Mouse (Mus musculus) stomach, embryonic 14.5 days (tissue): ENCODE measurements at regions not wholly inside any gene's neighbourhood (a gene's known extent, or its start where the extent isn't known, plus 50 kb on each side); places are given as distances from the start of the nearest gene placed in this dataset.

Source experiments
- ATAC-seq: fragments of 200-750 bp; cut with Nextera tagmentation; 2 replicates; pipeline ENCODE4 v1.8.0; 2017; ENCODE audit warnings: low read depth, moderate TSS enrichment; ENCODE audit not compliant: insufficient number of reproducible peaks, insufficient read depth, low FRiP score
- H3K27ac ChIP-seq: fragments of 300-500 bp; sonication (generic); 2 replicates; pipeline ENCODE4 v1.5.1; 2014; ENCODE audit warnings: mild to moderate bottlenecking, low read length, moderate library complexity, mixed read lengths
- H3K27me3 ChIP-seq: fragments of 300-500 bp; sonication (generic); 2 replicates; pipeline ENCODE4 v1.6.1; 2014; ENCODE audit warnings: low read length, control low read depth, mixed read lengths; ENCODE audit not compliant: control insufficient read depth, insufficient read depth
- H3K36me3 ChIP-seq: fragments of 300-500 bp; sonication (generic); 2 replicates; pipeline ENCODE4 v1.6.1; 2014; ENCODE audit warnings: mild to moderate bottlenecking, control low read depth, low read length, moderate library complexity, mixed read lengths; ENCODE audit not compliant: control insufficient read depth, insufficient read depth
- H3K4me1 ChIP-seq: fragments of 300-500 bp; sonication (generic); 2 replicates; pipeline ENCODE4 v1.6.1; 2014; ENCODE audit warnings: low read length, control low read depth, mixed read lengths; ENCODE audit not compliant: control insufficient read depth, insufficient read depth
- H3K4me2 ChIP-seq: fragments of 300-500 bp; sonication (generic); replicated peaks from 2 replicates; pipeline ENCODE4 v1.6.1; 2014; ENCODE audit warnings: low read depth, low read length, control low read depth
- H3K4me3 ChIP-seq: fragments of 300-500 bp; sonication (generic); 2 replicates; pipeline ENCODE4 v1.5.1; 2014; ENCODE audit warnings: low read depth, low read length, control low read depth
- H3K9ac ChIP-seq: fragments of 300-500 bp; sonication (generic); replicated peaks from 2 replicates; pipeline ENCODE4 v1.6.1; 2014; ENCODE audit warnings: low read depth, mild to moderate bottlenecking, control low read depth, low read length, moderate library complexity, mixed read lengths
- H3K9me3 ChIP-seq: fragments of 300-500 bp; sonication (generic); 2 replicates; pipeline ENCODE4 v1.6.1; 2016; ENCODE audit warnings: low read depth, low read length, control low read depth; ENCODE audit not compliant: control insufficient read depth
- WGBS: fragments of 180-500 bp; shearing (Covaris S2); extraction: QIAGEN DNeasy Blood & Tissue Kit; methylation state at CpG from one replicate; pipeline ENCODE4 v1.1.7; 2014; 5-methylcytosine and 5-hydroxymethylcytosine counted together

GRCm38 (mm10) chr4:31525638-31526207 lies 438.2 kb upstream of the Map3k7 start:
- H3K9ac ChIP-seq, result no peak overlapping the region
- no peaks in the 10 kb centered on the region for H3K4me1 ChIP-seq
- H3K27ac ChIP-seq, result no peak overlapping the region
- H3K4me3 ChIP-seq, result no peak overlapping the region
- H3K9me3 ChIP-seq, result no peaks in the 10 kb centered on the region
- no peak; the same call in 1 of the 2 replicates for ATAC-seq
- no peaks in the 10 kb centered on the region for H3K27me3 ChIP-seq
- 34% methylated on average over 4 of the region's 4 CpGs for WGBS
- no peaks in the 10 kb centered on the region for H3K36me3 ChIP-seq
- H3K4me2 ChIP-seq, result no peak overlapping the region

- no peak overlapping the region for H3K9ac ChIP-seq
- no peaks in the 10 kb centered on the region for H3K9me3 ChIP-seq
- no peaks in the 10 kb centered on the region for H3K36me3 ChIP-seq
- no peak overlapping the region for H3K4me2 ChIP-seq
- no peaks in the 10 kb centered on the region for H3K4me1 ChIP-seq
- WGBS, result 44% methylated on average over 1 of the region's 1 CpGs
- no peaks in the 10 kb centered on the region for H3K27me3 ChIP-seq
- H3K4me3 ChIP-seq, result no peak overlapping the region
- ATAC-seq, result no peak
- no peak overlapping the region for H3K27ac ChIP-seq
Measured at GRCm38 (mm10) chr4:31536811-31537210, 427.1 kb upstream of the Map3k7 start.

- no peak overlapping the region for H3K4me3 ChIP-seq
- no peak for ATAC-seq
- 93% methylated on average over 16 of the region's 16 CpGs for WGBS
- H3K9me3 ChIP-seq, result no peaks in the 10 kb centered on the region
- H3K27ac ChIP-seq, result no peak overlapping the region
- H3K9ac ChIP-seq, result no peak overlapping the region
- no peaks in the 10 kb centered on the region for H3K27me3 ChIP-seq
- no peaks in the 10 kb centered on the region for H3K4me1 ChIP-seq
- no peak overlapping the region for H3K4me2 ChIP-seq
- no peaks in the 10 kb centered on the region for H3K36me3 ChIP-seq
Measured at GRCm38 (mm10) chr4:31553780-31554394, 410.0 kb upstream of the Map3k7 start.

GRCm38 (mm10) chr4:31555077-31555476 lies 408.8 kb upstream of the Map3k7 start:
- no peaks in the 10 kb centered on the region for H3K27me3 ChIP-seq
- 91% methylated on average over 1 of the region's 1 CpGs for WGBS
- H3K36me3 ChIP-seq, result no peaks in the 10 kb centered on the region
- no peak overlapping the region for H3K4me2 ChIP-seq
- no peak overlapping the region for H3K27ac ChIP-seq
- no peaks in the 10 kb centered on the region for H3K4me1 ChIP-seq
- no peaks in the 10 kb centered on the region for H3K9me3 ChIP-seq
- H3K9ac ChIP-seq, result no peak overlapping the region
- no peak for ATAC-seq
- no peak overlapping the region for H3K4me3 ChIP-seq

- H3K36me3 ChIP-seq, result no peaks in the 10 kb centered on the region
- H3K4me1 ChIP-seq, result no peaks in the 10 kb centered on the region
- no peak overlapping the region for H3K27ac ChIP-seq
- H3K9me3 ChIP-seq, result no peaks in the 10 kb centered on the region
- no peak overlapping the region for H3K4me3 ChIP-seq
- H3K27me3 ChIP-seq, result no peaks in the 10 kb centered on the region
- no peak overlapping the region for H3K4me2 ChIP-seq
- WGBS, result 78% methylated on average over 7 of the region's 7 CpGs
- no peak for ATAC-seq
- H3K9ac ChIP-seq, result no peak overlapping the region
Measured at GRCm38 (mm10) chr4:31557261-31557660, 406.6 kb upstream of the Map3k7 start.

GRCm38 (mm10) chr4:31560305-31560704 lies 403.6 kb upstream of the Map3k7 start:
- Histone ChIP-seq H3K4me1 (no peaks in the 10 kb centered on the region), H3K27ac (no peak overlapping the region), H3K9me3 (no peaks in the 10 kb centered on the region), H3K36me3 (no peaks in the 10 kb centered on the region), H3K4me3 (no peak overlapping the region), H3K9ac (no peak overlapping the region), H3K27me3 (no peaks in the 10 kb centered on the region), H3K4me2 (no peak overlapping the region)
- 79% methylated on average over 4 of the region's 4 CpGs for WGBS
- ATAC-seq, result no peak

GRCm38 (mm10) chr4:31561183-31561582 lies 402.7 kb upstream of the Map3k7 start:
- no peaks in the 10 kb centered on the region for H3K4me1 ChIP-seq
- H3K4me2 ChIP-seq, result no peak overlapping the region
- H3K4me3 ChIP-seq, result no peak overlapping the region
- WGBS, result 88% methylated on average over 10 of the region's 10 CpGs
- H3K27ac ChIP-seq, result no peak overlapping the region
- no peak overlapping the region for H3K9ac ChIP-seq
- H3K27me3 ChIP-seq, result no peaks in the 10 kb centered on the region
- no peaks in the 10 kb centered on the region for H3K9me3 ChIP-seq
- H3K36me3 ChIP-seq, result no peaks in the 10 kb centered on the region
- ATAC-seq, result no peak

- no peak for ATAC-seq
Measured at GRCm38 (mm10) chr4:31561823-31562222, 402.1 kb upstream of the Map3k7 start.

GRCm38 (mm10) chr4:31566158-31566557 lies 397.7 kb upstream of the Map3k7 start:
- ATAC-seq, result no peak
- Histone ChIP-seq H3K36me3 (no peaks in the 10 kb centered on the region), H3K9me3 (no peaks in the 10 kb centered on the region), H3K27ac (no peak overlapping the region), H3K4me1 (no peaks in the 10 kb centered on the region), H3K4me2 (no peak overlapping the region), H3K27me3 (no peaks in the 10 kb centered on the region), H3K4me3 (no peak overlapping the region), H3K9ac (no peak overlapping the region)
- WGBS, result 40% methylated on average over 5 of the region's 5 CpGs

More at GRCm38 (mm10) chr4:31561823-31562222, 402.1 kb upstream of the Map3k7 start:
- H3K36me3 ChIP-seq, result no peaks in the 10 kb centered on the region
- H3K9me3 ChIP-seq, result no peaks in the 10 kb centered on the region
- no peak overlapping the region for H3K27ac ChIP-seq
- H3K4me3 ChIP-seq, result no peak overlapping the region
- 21% methylated on average over 3 of the region's 3 CpGs for WGBS
- H3K27me3 ChIP-seq, result no peaks in the 10 kb centered on the region
- no peaks in the 10 kb centered on the region for H3K4me1 ChIP-seq
- H3K9ac ChIP-seq, result no peak overlapping the region
- no peak overlapping the region for H3K4me2 ChIP-seq
